Mouse (Mus musculus): ENCODE results near the gene Gtf2h2.
"Not testable (repeated sequence)": the region's sequence is repeated elsewhere in the genome, so short reads cannot be mapped to it uniquely, and the experiment has no call there.

Gtf2h2 gene

GRCm38 (mm10) chr13:100492061-100492787, at the start of gene Gtf2h2:
TSS of gene Gtf2h2 (minus strand) at chr13:100492579.
- DNase-seq: peak; percentile 92 to 94

- DNase-seq: no peak
Measured at GRCm38 (mm10) chr13:100536149-100536548, 43.8 kb upstream of the Gtf2h2 start.

GRCm38 (mm10) chr13:100532788-100533365, 40.5 kb upstream of the Gtf2h2 start:
- DNase-seq: no peak

- DNase-seq: no peak
Measured at GRCm38 (mm10) chr13:100526649-100527038, 34.3 kb upstream of the Gtf2h2 start.

GRCm38 (mm10) chr13:100525935-100526648, 33.7 kb upstream of the Gtf2h2 start:
- peak; percentile 52 to 66 for DNase-seq

GRCm38 (mm10) chr13:100524896-100525295, 32.5 kb upstream of the Gtf2h2 start:
- no peak for DNase-seq

GRCm38 (mm10) chr13:100523698-100524097, 31.3 kb upstream of the Gtf2h2 start:
- DNase-seq: no peak

- DNase-seq: no peak
Measured at GRCm38 (mm10) chr13:100521724-100522591, 29.6 kb upstream of the Gtf2h2 start.

GRCm38 (mm10) chr13:100519162-100519561, 26.8 kb upstream of the Gtf2h2 start:
- no peak for DNase-seq

- DNase-seq: no peak
Measured at GRCm38 (mm10) chr13:100518191-100518590, 25.8 kb upstream of the Gtf2h2 start.

- DNase-seq: no peak
Measured at GRCm38 (mm10) chr13:100517652-100518153, 25.3 kb upstream of the Gtf2h2 start.

- DNase-seq: peak; percentile 33 to 56
Measured at GRCm38 (mm10) chr13:100516213-100517105, 24.1 kb upstream of the Gtf2h2 start.

- DNase-seq: no peak
Measured at GRCm38 (mm10) chr13:100512792-100513191, 20.4 kb upstream of the Gtf2h2 start.

- DNase-seq: no peak
Measured at GRCm38 (mm10) chr13:100511860-100512364, 19.5 kb upstream of the Gtf2h2 start.

GRCm38 (mm10) chr13:100511146-100511859, 18.9 kb upstream of the Gtf2h2 start:
- DNase-seq: no peak

GRCm38 (mm10) chr13:100499625-100500024, 7.2 kb upstream of the Gtf2h2 start:
- not testable (repeated sequence) for DNase-seq

- no peak for DNase-seq
Measured at GRCm38 (mm10) chr13:100495337-100495736, 3.0 kb upstream of the Gtf2h2 start.

GRCm38 (mm10) chr13:100494370-100494769, 2.0 kb upstream of the Gtf2h2 start:
- DNase-seq: peak in 1 of 2 experiments; percentile 22

- DNase-seq: no peak
Measured at GRCm38 (mm10) chr13:100493313-100493712, 934 bp upstream of the Gtf2h2 start.

GRCm38 (mm10) chr13:100491623-100492022, 756 bp downstream of the Gtf2h2 start:
- no peak for DNase-seq

GRCm38 (mm10) chr13:100490424-100490823, 2.0 kb downstream of the Gtf2h2 start:
- no peak for DNase-seq

Measured in cerebellum, postnatal 25 days (tissue).